Mouse (Mus musculus) E14TG2a.4 (cell line): ENCODE results near the gene Synpo2.

Source experiments
- CTCF ChIP-seq: conservative IDR thresholded peaks from 2 replicates; pipeline ENCODE4 v1.5.1; 2014; ENCODE audit warnings: low read length
- POU5F1 ChIP-seq: IDR thresholded peaks from 2 replicates; pipeline ENCODE4 v1.6.1; 2014; ENCODE audit warnings: low read length, borderline replicate concordance

- no peak for TF ChIP-seq CTCF
- no peak for TF ChIP-seq POU5F1
These were observed 162.6 kb downstream of the Synpo2 start for GRCm38 (mm10) chr3:123073351-123073750.
